Mouse (Mus musculus) liver, postnatal 0 days (tissue): ENCODE data around the gene Ankrd13b.

Experiments
- CTCF ChIP-seq: sonication (generic); IDR thresholded peaks from 2 replicates; pipeline ENCODE4 v1.5.1; 2016; ENCODE audit warnings: antibody characterized with exemption, low read depth
- EP300 ChIP-seq: IDR thresholded peaks from 2 replicates; pipeline ENCODE4 v1.6.1; 2016; ENCODE audit warnings: antibody characterized with exemption, low read depth, mild to moderate bottlenecking

DNA sequence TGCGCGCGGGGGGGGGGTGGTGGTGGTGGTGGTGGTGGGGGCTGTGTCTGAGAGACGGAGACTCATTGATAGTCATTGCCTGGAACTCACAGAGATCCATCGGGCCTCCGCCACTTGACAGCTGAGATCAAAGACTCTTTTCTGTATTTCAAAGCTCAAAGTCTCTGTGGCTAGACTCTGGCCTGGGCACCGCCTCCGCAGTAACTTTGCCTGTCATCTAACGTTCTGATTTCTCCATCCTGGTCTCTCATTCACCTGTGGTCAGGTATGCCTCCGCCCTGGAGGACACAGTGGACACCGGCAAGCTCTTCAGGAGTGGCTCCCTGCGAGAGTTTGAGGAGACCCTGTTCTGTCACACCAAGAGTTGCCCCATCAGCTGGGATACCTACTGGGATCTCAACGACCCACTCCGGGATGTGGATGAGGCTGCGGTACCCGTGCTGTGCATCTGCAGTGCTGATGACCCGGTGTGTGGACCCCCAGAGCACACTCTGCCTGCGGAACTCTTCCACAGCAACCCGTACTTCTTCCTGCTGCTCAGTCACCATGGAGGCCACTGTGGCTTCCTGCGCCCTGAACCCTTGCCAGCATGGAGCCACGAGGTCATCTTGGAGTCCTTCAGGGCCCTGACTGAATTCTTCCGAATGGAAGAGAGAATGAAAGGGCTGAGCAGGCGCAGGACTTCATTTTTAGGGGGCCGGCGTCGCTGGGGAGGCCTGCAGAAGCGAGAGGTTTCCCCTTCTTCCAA, 28.7 kb upstream of the Ankrd13b start:
- no peak for TF ChIP-seq CTCF
- TF ChIP-seq EP300: no peak
